Mouse (Mus musculus) 3T3-L1 (cell line): ENCODE results near the gene Lmo7.

Experiments
- DNase-seq: peaks from one replicate; pipeline ENCODE4 v3.0.0-alpha.2; 2015; ENCODE audit warnings: low read depth, low spot score

The Lmo7 gene

GRCm38 (mm10) chr14:101778426-101778825 is 48.7 kb downstream of the Lmo7 start:
- DNase-seq = no peak

- no peak for DNase-seq
Measured at GRCm38 (mm10) chr14:101780016-101780415, 50.3 kb downstream of the Lmo7 start.

- no peak for DNase-seq
Measured at GRCm38 (mm10) chr14:101781219-101781618, 51.5 kb downstream of the Lmo7 start.

- peak; percentile 76 for DNase-seq
Measured at GRCm38 (mm10) chr14:101781943-101782510, 52.3 kb downstream of the Lmo7 start.

- DNase-seq = peak; percentile 53
Measured at GRCm38 (mm10) chr14:101784315-101784945, 54.7 kb downstream of the Lmo7 start.

- no peak for DNase-seq
Measured at GRCm38 (mm10) chr14:101787903-101788302, 58.1 kb downstream of the Lmo7 start.

- DNase-seq = no peak
Measured at GRCm38 (mm10) chr14:101788475-101788874, 58.7 kb downstream of the Lmo7 start.

GRCm38 (mm10) chr14:101794553-101795177 is 64.9 kb downstream of the Lmo7 start:
- DNase-seq = peak; percentile 64

- DNase-seq = peak; percentile 87
Measured at GRCm38 (mm10) chr14:101797930-101798500, 68.3 kb downstream of the Lmo7 start.

GRCm38 (mm10) chr14:101798766-101799165 is 69.0 kb downstream of the Lmo7 start:
- no peak for DNase-seq

GRCm38 (mm10) chr14:101801674-101802073 is 71.9 kb downstream of the Lmo7 start:
- DNase-seq = no peak

GRCm38 (mm10) chr14:101804119-101804518 is 74.4 kb downstream of the Lmo7 start:
- DNase-seq = no peak

- DNase-seq = peak; percentile 81
Measured at GRCm38 (mm10) chr14:101804562-101805327, 75.0 kb downstream of the Lmo7 start.

- DNase-seq = no peak
Measured at GRCm38 (mm10) chr14:101805328-101805697, 75.6 kb downstream of the Lmo7 start.

- no peak for DNase-seq
Measured at GRCm38 (mm10) chr14:101806058-101806457, 76.3 kb downstream of the Lmo7 start.

GRCm38 (mm10) chr14:101806607-101807006 is 76.8 kb downstream of the Lmo7 start:
- DNase-seq = no peak

GRCm38 (mm10) chr14:101816450-101816849 is 86.7 kb downstream of the Lmo7 start:
- DNase-seq = no peak

GRCm38 (mm10) chr14:101822390-101822789 is 92.6 kb downstream of the Lmo7 start:
- no peak for DNase-seq

- no peak for DNase-seq
Measured at GRCm38 (mm10) chr14:101822871-101823270, 93.1 kb downstream of the Lmo7 start.

GRCm38 (mm10) chr14:101829676-101830075 is 99.9 kb downstream of the Lmo7 start:
- DNase-seq = no peak

- DNase-seq = no peak
Measured at GRCm38 (mm10) chr14:101830116-101830515, 100.4 kb downstream of the Lmo7 start.

GRCm38 (mm10) chr14:101834109-101834508 is 104.4 kb downstream of the Lmo7 start:
- DNase-seq = no peak
